Mouse (Mus musculus): ENCODE results near the gene Gtse1.

- TF ChIP-seq CTCF (IDR thresholded peaks at IDR 0.05; ENCODE audit: extremely low read depth, insufficient read depth, low read length) (no peak), POLR2A (IDR thresholded peaks at IDR 0.05; ENCODE audit: extremely low read depth, insufficient read depth, low read length) (0 out of 2 replicates have a peak, but pooled peaks have one; percentile 8)
Measured at GRCm38 (mm10) chr15:85810806-85811521, 48.6 kb upstream of the Gtse1 start.
